Mouse (Mus musculus): Measurements from ENCODE around the gene Tunar.

- TF ChIP-seq GATA1 (IDR thresholded peaks at IDR 0.05; ENCODE audit: borderline replicate concordance, low read length): no peak
- no peak for TF ChIP-seq FLI1 (IDR thresholded peaks at IDR 0.05; ENCODE audit: low read length)
These were observed 5.3 kb upstream of the Tunar start for GRCm38 (mm10) chr12:105328396-105328795.
